Mouse (Mus musculus): ENCODE results near the gene Ecsit. TPM values are rescaled to one million over a fixed set of nuclear protein-coding genes. Genes with fewer than 3 reads are reported as not detected.

Ecsit gene
- polyA plus RNA-seq, 1 experiment from 2014 or later: 43.5 TPM

DNA sequence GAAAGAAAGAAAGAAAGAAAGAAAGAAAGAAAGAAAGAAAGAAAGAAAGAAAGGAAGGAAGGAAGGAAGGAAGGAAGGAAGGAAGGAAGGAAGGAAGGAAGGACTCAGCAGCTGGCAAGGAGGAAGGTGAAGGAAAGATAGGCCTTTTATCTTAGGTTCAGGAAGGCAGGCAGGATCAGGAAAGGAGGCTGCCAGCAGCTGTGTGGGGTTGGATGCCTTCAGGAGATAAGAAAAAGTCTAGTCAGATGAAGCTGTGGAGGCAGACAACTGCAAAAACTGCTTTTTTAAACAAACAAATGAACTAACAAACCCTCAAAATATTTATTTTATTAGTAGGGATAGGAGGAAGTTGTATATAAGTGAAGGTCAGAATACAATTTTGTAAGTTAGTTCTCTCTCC lies 36.3 kb upstream of the Ecsit start:
- H3K4me3 ChIP-seq (replicated peaks; ENCODE audit: low read length): no peak overlapping the region
- H3K27ac ChIP-seq (ENCODE audit: low read length): no peak overlapping the region
- H3K4me2 ChIP-seq (ENCODE audit: low read depth, low read length): no peak overlapping the region
- no peaks in the 10 kb centered on the region for H3K9me3 ChIP-seq (replicated peaks; ENCODE audit: control insufficient read depth, low read length)
- no peaks in the 10 kb centered on the region for H3K27me3 ChIP-seq (ENCODE audit: control insufficient read depth, insufficient read depth, low read length)
- H3K9ac ChIP-seq (ENCODE audit: low read length): no peak overlapping the region
- no peaks in the 10 kb centered on the region for H3K36me3 ChIP-seq (ENCODE audit: control insufficient read depth, insufficient read depth, low read length)
- H3K4me1 ChIP-seq (ENCODE audit: control insufficient read depth, insufficient read depth, low read length): peaks cover 4% of the 10 kb centered on the region
- ATAC-seq (ENCODE audit: insufficient read depth, low FRiP score): no peak

DNA sequence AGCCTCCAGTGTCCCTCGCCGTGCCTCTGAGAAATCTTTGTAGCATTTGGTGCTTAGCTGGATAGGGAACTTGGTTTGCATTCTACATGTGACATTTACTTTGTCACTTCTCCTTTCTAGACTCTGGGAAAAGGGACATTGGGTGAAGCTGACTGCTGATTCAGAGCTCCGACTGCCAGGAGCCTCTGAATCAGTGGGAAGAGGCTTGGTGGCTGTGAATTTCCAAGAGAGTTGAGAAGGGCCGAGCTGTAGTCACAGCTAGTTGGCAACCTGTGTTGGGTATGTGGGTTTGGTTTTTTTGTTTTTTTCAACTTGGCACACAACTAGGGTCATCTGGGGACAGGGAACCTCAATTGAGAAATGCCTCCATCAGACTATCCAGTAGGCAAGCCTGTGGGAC lies 34.3 kb upstream of the Ecsit start:
- Histone ChIP-seq H3K4me3 (replicated peaks; ENCODE audit: low read length) (no peak overlapping the region), H3K9ac (ENCODE audit: low read length) (no peak overlapping the region), H3K9me3 (replicated peaks; ENCODE audit: control insufficient read depth, low read length) (no peaks in the 10 kb centered on the region), H3K27me3 (ENCODE audit: control insufficient read depth, insufficient read depth, low read length) (no peaks in the 10 kb centered on the region), H3K4me2 (ENCODE audit: low read depth, low read length) (no peak overlapping the region), H3K4me1 (ENCODE audit: control insufficient read depth, insufficient read depth, low read length) (peaks cover 12% of the 10 kb centered on the region), H3K36me3 (ENCODE audit: control insufficient read depth, insufficient read depth, low read length) (no peaks in the 10 kb centered on the region), H3K27ac (ENCODE audit: low read length) (no peak overlapping the region)
- WGBS: 90% methylated on average over 4 of the region's 4 CpGs
- ATAC-seq (ENCODE audit: insufficient read depth, low FRiP score): no peak

DNA sequence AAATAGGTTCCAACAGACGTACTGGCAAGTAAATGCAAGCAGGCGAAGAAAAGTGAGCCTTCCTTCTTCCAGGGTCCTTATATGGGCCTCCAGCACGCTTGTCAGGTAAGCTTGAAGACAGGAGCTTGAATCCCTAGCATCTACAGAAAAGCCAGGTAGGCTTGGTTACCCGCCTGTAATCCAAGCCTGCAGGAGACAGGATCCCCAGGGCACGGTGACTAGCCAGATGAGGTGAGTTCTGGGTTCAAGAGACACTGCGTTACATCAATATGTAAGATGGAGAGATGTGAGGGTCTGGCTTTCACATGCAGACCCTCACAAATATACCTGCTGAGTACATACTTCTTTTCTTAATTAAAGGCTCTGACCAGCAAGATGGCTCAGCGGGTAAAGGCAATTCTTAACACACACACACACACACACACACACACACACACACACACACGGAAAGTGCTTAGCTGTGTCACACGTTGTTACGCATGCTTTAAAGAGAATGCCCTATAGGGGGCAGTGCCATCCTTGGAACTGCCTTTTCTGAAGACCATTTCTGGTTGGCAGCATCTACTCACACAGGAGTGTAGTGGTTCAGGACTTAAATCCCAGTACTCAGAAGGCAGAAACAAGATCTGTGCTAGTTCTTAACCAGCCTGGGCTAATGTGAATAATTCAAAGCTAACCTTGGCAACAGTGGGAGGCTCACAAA lies 32.7 kb upstream of the Ecsit start:
- ATAC-seq (ENCODE audit: insufficient read depth, low FRiP score): no peak
- Histone ChIP-seq H3K36me3 (ENCODE audit: control insufficient read depth, insufficient read depth, low read length) (peaks cover 6% of the 10 kb centered on the region), H3K27ac (ENCODE audit: low read length) (peak overlapping the region; percentile 39; the same call in 1 of the 2 replicates), H3K4me2 (ENCODE audit: low read depth, low read length) (peak overlapping the region; percentile 88), H3K27me3 (ENCODE audit: control insufficient read depth, insufficient read depth, low read length) (no peaks in the 10 kb centered on the region), H3K9ac (ENCODE audit: low read length) (peak overlapping the region; percentile 69), H3K9me3 (replicated peaks; ENCODE audit: control insufficient read depth, low read length) (no peaks in the 10 kb centered on the region), H3K4me3 (replicated peaks; ENCODE audit: low read length) (peak overlapping the region; percentile 79), H3K4me1 (ENCODE audit: control insufficient read depth, insufficient read depth, low read length) (peaks cover 12% of the 10 kb centered on the region)
- WGBS: 39% methylated on average over 10 of the region's 10 CpGs

DNA sequence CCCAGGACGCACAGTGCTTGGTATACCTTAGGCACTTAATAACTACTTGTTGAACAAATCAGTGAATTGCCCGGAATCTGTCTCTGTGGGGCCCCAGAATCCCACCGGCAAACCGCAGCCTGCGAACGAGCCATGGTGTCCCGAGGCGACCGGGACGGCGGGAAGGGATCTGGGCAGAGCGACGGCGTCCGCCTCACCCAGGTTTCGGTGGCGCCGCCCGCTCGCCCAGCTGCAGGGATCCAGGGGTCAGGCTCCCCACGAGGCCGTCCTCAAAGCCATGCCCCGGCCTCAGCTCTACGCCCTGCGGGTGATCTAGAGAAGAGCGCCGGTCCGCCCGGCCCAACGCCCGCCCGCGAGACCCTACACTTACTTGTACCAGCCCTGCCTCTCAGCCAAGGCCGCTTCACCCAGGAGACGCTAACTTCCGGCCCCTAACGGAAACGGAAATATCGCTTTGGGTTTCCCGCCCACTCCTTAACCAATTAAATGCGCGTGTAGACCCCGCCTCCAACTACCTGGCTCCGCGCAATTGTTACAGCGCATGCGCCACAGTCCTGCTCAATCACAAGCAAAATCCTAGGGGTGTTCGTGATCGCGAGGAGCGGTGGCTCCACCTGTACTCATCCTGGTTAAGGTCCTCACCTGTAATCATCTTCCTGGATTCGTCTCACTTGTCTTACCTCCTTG lies 31.6 kb upstream of the Ecsit start, which contains the start of gene Elof1:
TSS of gene Elof1 (minus strand) at position 433 of the 687 bp plus-strand sequence.
- Histone ChIP-seq H3K27me3 (ENCODE audit: control insufficient read depth, insufficient read depth, low read length) (no peaks in the 10 kb centered on the region), H3K9me3 (replicated peaks; ENCODE audit: control insufficient read depth, low read length) (no peaks in the 10 kb centered on the region), H3K4me1 (ENCODE audit: control insufficient read depth, insufficient read depth, low read length) (peaks cover 12% of the 10 kb centered on the region), H3K9ac (ENCODE audit: low read length) (peak within 1 kb of the TSS; percentile 88), H3K4me3 (replicated peaks; ENCODE audit: low read length) (peak within 1 kb of the TSS; percentile 79), H3K27ac (ENCODE audit: low read length) (peak within 1 kb of the TSS; percentile 60), H3K36me3 (ENCODE audit: control insufficient read depth, insufficient read depth, low read length) (peaks cover 8% of the 10 kb centered on the region), H3K4me2 (ENCODE audit: low read depth, low read length) (peak within 1 kb of the TSS; percentile 88)
- WGBS: under 1% methylated on average over 52 of the region's 52 CpGs
- peak; percentile 96 for ATAC-seq (ENCODE audit: insufficient read depth, low FRiP score)

DNA sequence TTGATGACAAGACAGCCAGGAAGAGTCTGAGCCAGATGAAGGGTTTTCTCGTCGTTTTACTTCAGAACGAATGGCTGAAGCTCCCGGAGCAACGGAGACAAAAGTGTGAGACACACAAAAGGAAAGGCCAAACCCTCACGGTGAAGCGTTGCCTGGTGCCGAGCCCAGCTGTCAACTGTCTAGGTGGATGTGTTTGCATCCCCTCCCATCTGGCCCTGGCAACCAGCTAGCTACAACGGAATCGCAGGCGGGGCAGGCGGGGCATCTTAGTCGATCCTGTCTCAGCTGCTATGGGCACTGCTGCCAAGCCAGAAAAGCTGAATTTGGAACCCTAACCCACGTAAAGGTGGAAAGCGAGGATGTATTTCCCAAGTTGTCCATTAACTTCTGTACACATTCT lies 30.8 kb upstream of the Ecsit start:
- WGBS: 18% methylated on average over 15 of the region's 15 CpGs
- H3K36me3 ChIP-seq (ENCODE audit: control insufficient read depth, insufficient read depth, low read length): peaks cover 8% of the 10 kb centered on the region
- no peak overlapping the region for H3K27ac ChIP-seq (ENCODE audit: low read length)
- peaks cover 12% of the 10 kb centered on the region for H3K4me1 ChIP-seq (ENCODE audit: control insufficient read depth, insufficient read depth, low read length)
- H3K9me3 ChIP-seq (replicated peaks; ENCODE audit: control insufficient read depth, low read length): no peaks in the 10 kb centered on the region
- peak overlapping the region; percentile 79 for H3K4me3 ChIP-seq (replicated peaks; ENCODE audit: low read length)
- no peaks in the 10 kb centered on the region for H3K27me3 ChIP-seq (ENCODE audit: control insufficient read depth, insufficient read depth, low read length)
- peak overlapping the region; percentile 82 for H3K4me2 ChIP-seq (ENCODE audit: low read depth, low read length)
- H3K9ac ChIP-seq (ENCODE audit: low read length): peak overlapping the region; percentile 88
- no peak for ATAC-seq (ENCODE audit: insufficient read depth, low FRiP score)

DNA sequence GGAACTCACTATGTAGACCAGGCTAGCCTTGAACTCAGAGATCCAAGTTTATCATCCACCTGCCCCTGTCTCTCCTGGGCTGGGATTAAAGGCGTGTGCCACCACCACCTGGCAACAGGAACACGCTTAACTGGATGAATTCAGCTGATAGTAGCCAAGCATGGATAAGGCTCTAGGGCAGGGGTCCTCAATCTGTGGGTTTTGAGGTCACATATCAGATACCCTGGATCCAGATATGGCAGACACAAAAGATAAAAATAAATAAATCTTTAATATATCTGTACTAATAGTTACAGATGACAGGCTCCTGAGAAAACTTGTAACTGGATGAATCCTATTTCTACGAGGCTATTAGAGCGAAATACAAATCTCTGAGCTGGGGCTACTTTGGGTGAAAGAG lies 30.4 kb upstream of the Ecsit start:
- H3K4me1 ChIP-seq (ENCODE audit: control insufficient read depth, insufficient read depth, low read length): peaks cover 12% of the 10 kb centered on the region
- no peaks in the 10 kb centered on the region for H3K27me3 ChIP-seq (ENCODE audit: control insufficient read depth, insufficient read depth, low read length)
- WGBS: 81% methylated on average over 4 of the region's 4 CpGs
- no peak overlapping the region for H3K27ac ChIP-seq (ENCODE audit: low read length)
- H3K4me2 ChIP-seq (ENCODE audit: low read depth, low read length): peak overlapping the region; percentile 82
- no peaks in the 10 kb centered on the region for H3K9me3 ChIP-seq (replicated peaks; ENCODE audit: control insufficient read depth, low read length)
- H3K4me3 ChIP-seq (replicated peaks; ENCODE audit: low read length): peak overlapping the region; percentile 79
- ATAC-seq (ENCODE audit: insufficient read depth, low FRiP score): no peak
- peak overlapping the region; percentile 88 for H3K9ac ChIP-seq (ENCODE audit: low read length)
- H3K36me3 ChIP-seq (ENCODE audit: control insufficient read depth, insufficient read depth, low read length): peaks cover 8% of the 10 kb centered on the region

DNA sequence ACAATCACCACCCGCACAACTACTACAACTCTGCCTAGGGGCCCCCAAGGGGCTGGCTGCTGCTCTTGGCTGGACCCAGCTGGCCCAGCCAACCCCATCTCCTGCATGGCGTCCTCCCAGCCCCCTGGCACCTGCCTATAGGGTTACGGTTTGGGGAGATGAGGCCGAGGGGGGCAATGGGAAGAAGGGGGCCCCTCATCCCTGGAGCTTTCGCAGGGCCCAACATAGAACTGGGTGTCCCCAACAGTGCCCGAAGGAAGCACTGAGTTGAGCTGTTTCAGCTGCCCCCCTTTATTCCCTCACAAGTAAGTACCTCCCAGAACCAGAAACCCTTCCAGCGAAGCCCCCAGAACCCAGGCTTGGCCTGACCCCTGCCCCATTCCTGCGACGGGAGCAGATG lies 23.0 kb upstream of the Ecsit start:
- ATAC-seq (ENCODE audit: insufficient read depth, low FRiP score): no peak
- Histone ChIP-seq H3K9me3 (replicated peaks; ENCODE audit: control insufficient read depth, low read length) (no peaks in the 10 kb centered on the region), H3K27ac (ENCODE audit: low read length) (no peak overlapping the region), H3K9ac (ENCODE audit: low read length) (no peak overlapping the region), H3K4me2 (ENCODE audit: low read depth, low read length) (no peak overlapping the region), H3K27me3 (ENCODE audit: control insufficient read depth, insufficient read depth, low read length) (no peaks in the 10 kb centered on the region), H3K4me3 (replicated peaks; ENCODE audit: low read length) (no peak overlapping the region), H3K4me1 (ENCODE audit: control insufficient read depth, insufficient read depth, low read length) (no peaks in the 10 kb centered on the region), H3K36me3 (ENCODE audit: control insufficient read depth, insufficient read depth, low read length) (peaks cover 5% of the 10 kb centered on the region)
- 84% methylated on average over 9 of the region's 9 CpGs for WGBS

DNA sequence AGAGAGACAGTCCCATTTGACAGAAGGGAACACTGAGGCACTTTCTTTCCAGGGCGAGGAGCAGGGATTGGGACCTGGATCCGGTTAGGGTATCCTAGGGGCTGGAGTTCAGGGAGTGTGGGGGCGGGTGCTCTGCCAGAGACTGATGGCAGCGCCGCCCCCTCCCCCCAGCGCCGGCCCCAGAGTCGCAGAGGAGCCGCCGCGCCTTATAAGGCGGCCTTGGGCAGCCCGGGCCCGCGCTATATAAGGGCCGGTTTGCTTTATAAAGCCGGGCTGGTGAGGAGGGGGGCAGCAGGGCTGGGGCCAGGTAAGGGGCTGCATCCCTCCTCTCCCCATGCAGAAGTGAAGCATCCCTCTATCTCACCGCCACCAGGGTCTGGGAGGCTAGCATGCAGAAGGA lies 14.7 kb upstream of the Ecsit start:
- H3K9ac ChIP-seq (ENCODE audit: low read length): peak overlapping the region; percentile 63
- no peaks in the 10 kb centered on the region for H3K36me3 ChIP-seq (ENCODE audit: control insufficient read depth, insufficient read depth, low read length)
- peak overlapping the region; percentile 36 for H3K4me2 ChIP-seq (ENCODE audit: low read depth, low read length)
- peaks cover 24% of the 10 kb centered on the region for H3K27me3 ChIP-seq (ENCODE audit: control insufficient read depth, insufficient read depth, low read length)
- WGBS: 2% methylated on average over 18 of the region's 18 CpGs
- H3K4me1 ChIP-seq (ENCODE audit: control insufficient read depth, insufficient read depth, low read length): 0 out of 2 replicates have a peak, but pooled peaks cover 4% of the 10 kb centered on the region
- H3K27ac ChIP-seq (ENCODE audit: low read length): peak overlapping the region; percentile 84
- ATAC-seq (ENCODE audit: insufficient read depth, low FRiP score): peak; percentile 80
- H3K4me3 ChIP-seq (replicated peaks; ENCODE audit: low read length): peak overlapping the region; percentile 38
- no peaks in the 10 kb centered on the region for H3K9me3 ChIP-seq (replicated peaks; ENCODE audit: control insufficient read depth, low read length)

DNA sequence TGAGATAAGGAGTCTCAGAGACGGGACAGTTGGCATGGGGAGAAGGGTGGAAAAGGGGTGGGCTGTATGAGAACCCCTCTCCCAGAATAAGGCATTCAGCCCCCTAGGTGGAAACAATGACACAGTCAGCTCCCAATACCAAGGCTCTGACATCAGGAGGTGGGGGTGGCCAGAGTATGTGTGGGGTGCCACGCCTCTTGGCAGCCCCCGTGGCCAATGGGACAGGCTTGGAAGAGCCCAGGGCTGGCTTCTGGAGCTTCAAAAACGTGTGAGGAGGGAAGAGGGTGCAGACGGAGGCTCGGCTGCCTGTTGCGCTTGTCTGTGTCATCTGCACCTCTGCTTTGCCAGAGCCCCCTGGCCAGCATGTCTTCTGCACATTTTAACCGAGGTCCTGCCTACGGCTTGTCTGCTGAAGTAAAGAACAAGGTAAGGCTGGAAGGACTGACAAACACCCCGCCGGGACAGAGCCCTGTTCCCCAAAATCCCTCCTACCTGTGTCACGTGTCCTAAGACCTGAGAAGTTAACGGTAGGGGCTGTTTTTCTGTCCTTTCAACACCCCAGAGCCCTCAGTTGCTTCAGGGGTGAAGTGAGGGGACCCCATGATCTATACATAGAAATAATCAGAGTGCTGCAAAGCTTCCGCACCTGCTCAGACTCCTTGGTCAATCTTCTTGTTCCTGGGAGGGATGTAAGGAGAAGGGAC lies 13.9 kb upstream of the Ecsit start, which contains the start of gene Cnn1:
TSS of gene Cnn1 (plus strand) at position 224 of the 704 bp plus-strand sequence.
- peaks cover 24% of the 10 kb centered on the region for H3K27me3 ChIP-seq (ENCODE audit: control insufficient read depth, insufficient read depth, low read length)
- peak; percentile 62; the same call in 1 of the 2 replicates for ATAC-seq (ENCODE audit: insufficient read depth, low FRiP score)
- H3K4me1 ChIP-seq (ENCODE audit: control insufficient read depth, insufficient read depth, low read length): 0 out of 2 replicates have a peak, but pooled peaks cover 4% of the 10 kb centered on the region
- H3K27ac ChIP-seq (ENCODE audit: low read length): peak within 1 kb of the TSS; percentile 84
- H3K4me3 ChIP-seq (replicated peaks; ENCODE audit: low read length): peak within 1 kb of the TSS; percentile 38
- H3K9me3 ChIP-seq (replicated peaks; ENCODE audit: control insufficient read depth, low read length): no peaks in the 10 kb centered on the region
- H3K9ac ChIP-seq (ENCODE audit: low read length): peak within 1 kb of the TSS; percentile 63
- 5% methylated on average over 14 of the region's 14 CpGs for WGBS
- H3K36me3 ChIP-seq (ENCODE audit: control insufficient read depth, insufficient read depth, low read length): no peaks in the 10 kb centered on the region
- peak within 1 kb of the TSS; percentile 36 for H3K4me2 ChIP-seq (ENCODE audit: low read depth, low read length)

All from stomach, embryonic 16.5 days (tissue).